ENCODE assay signal across 8 mouse cellular contexts in genomic region chr14:105295820-105296582, GRCm38 (mm10). TPM values are rescaled to one million over a fixed set of nuclear protein-coding genes. Genes with fewer than 3 reads are reported as not detected.
DNase-seq lines count a peak whose midpoint lies in the region; ATAC-seq and TF ChIP-seq lines count a peak whose summit lies in the region.

No protein-coding gene starts in this region.

- peak; percentile 23 to 80 for DNase-seq in cerebellum, postnatal 10 days
- DNase-seq in cerebellum, postnatal 36 days, result no peak
- peak; percentile 91 for DNase-seq in lung, embryonic 14.5 days
- DNase-seq in lung, postnatal 4 days, result no peak
- no peak for DNase-seq in frontal cortex, postnatal 14 days (ENCODE audit: low spot score in 2 of 2)
- no peak for DNase-seq in natural killer cell, adult 2 months (ENCODE audit: low spot score in 2 of 2)

- H3K4me3 ChIP-seq in lung, embryonic 14.5 days (ENCODE audit: low read depth, low read length), result no peak overlapping the region
- no peak overlapping the region for H3K4me3 ChIP-seq in forebrain, embryonic 15.5 days
- H3K4me3 ChIP-seq in midbrain, embryonic 16.5 days (ENCODE audit: low read depth, low read length), result no peak overlapping the region

- H3K27ac ChIP-seq in lung, embryonic 14.5 days (ENCODE audit: low read depth), result no peak overlapping the region
- H3K27ac ChIP-seq in forebrain, embryonic 15.5 days (replicated peaks), result no peak overlapping the region
- no peak overlapping the region for H3K27ac ChIP-seq in midbrain, embryonic 16.5 days (ENCODE audit: low read length)

- H3K27me3 ChIP-seq in lung, embryonic 14.5 days (ENCODE audit: insufficient read depth, low read length), result no peaks in the 10 kb centered on the region
- H3K27me3 ChIP-seq in forebrain, embryonic 15.5 days, result no peaks in the 10 kb centered on the region
- H3K27me3 ChIP-seq in midbrain, embryonic 16.5 days (ENCODE audit: control insufficient read depth, insufficient read depth, low read depth, low read length), result no peaks in the 10 kb centered on the region

- peak; percentile 57 for TF ChIP-seq CTCF in lung, embryonic 14.5 days (IDR thresholded peaks at IDR 0.05; ENCODE audit: low read depth)

- peaks cover 30% of the 10 kb centered on the region for H3K36me3 ChIP-seq in lung, embryonic 14.5 days (ENCODE audit: insufficient read depth)
- H3K36me3 ChIP-seq in forebrain, embryonic 15.5 days, result peaks cover 15% of the 10 kb centered on the region
- H3K36me3 ChIP-seq in midbrain, embryonic 16.5 days (ENCODE audit: control insufficient read depth, insufficient read depth, low read length), result peaks cover 8% of the 10 kb centered on the region

- WGBS in lung, embryonic 14.5 days, result 51% methylated on average over 6 of the region's 6 CpGs
- 64% methylated on average over 6 of the region's 6 CpGs for WGBS in forebrain, embryonic 15.5 days
- 66% methylated on average over 6 of the region's 6 CpGs for WGBS in midbrain, embryonic 16.5 days

- no peaks in the 10 kb centered on the region for H3K9me3 ChIP-seq in lung, embryonic 14.5 days (ENCODE audit: low read depth, low read length)
- no peaks in the 10 kb centered on the region for H3K9me3 ChIP-seq in forebrain, embryonic 15.5 days
- no peaks in the 10 kb centered on the region for H3K9me3 ChIP-seq in midbrain, embryonic 16.5 days (replicated peaks; ENCODE audit: control insufficient read depth, low read length, poor library complexity, severe bottlenecking)

- no peak overlapping the region for H3K9ac ChIP-seq in lung, embryonic 14.5 days
- H3K9ac ChIP-seq in forebrain, embryonic 15.5 days (replicated peaks), result no peak overlapping the region
- no peak overlapping the region for H3K9ac ChIP-seq in midbrain, embryonic 16.5 days (ENCODE audit: low read depth, low read length)

- peak; percentile 71; the same call in 1 of the 2 replicates for ATAC-seq in lung, embryonic 14.5 days (ENCODE audit: insufficient read depth)
- ATAC-seq in forebrain, embryonic 15.5 days (replicated peaks), result peak; percentile 80
- ATAC-seq in midbrain, embryonic 16.5 days, result peak; percentile 63; the same call in 1 of the 2 replicates

- no peaks in the 10 kb centered on the region for H3K4me1 ChIP-seq in lung, embryonic 14.5 days (ENCODE audit: insufficient read depth)
- H3K4me1 ChIP-seq in forebrain, embryonic 15.5 days, result no peaks in the 10 kb centered on the region
- H3K4me1 ChIP-seq in midbrain, embryonic 16.5 days (ENCODE audit: control insufficient read depth, insufficient read depth, low read length), result no peaks in the 10 kb centered on the region

- no peak overlapping the region for H3K4me2 ChIP-seq in lung, embryonic 14.5 days
- no peak overlapping the region for H3K4me2 ChIP-seq in forebrain, embryonic 15.5 days (replicated peaks)
- no peak overlapping the region for H3K4me2 ChIP-seq in midbrain, embryonic 16.5 days (ENCODE audit: low read length)

RNA-seq across cellular contexts. Expression of gene Ndfip2, which starts 37.6 kb away (rescaled TPM):
- polyA plus RNA-seq in lung, embryonic 14.5 days (2014; fragmentation: Nextera tagmentation; extraction: Ambion mirVana), result 60.3 and 63.8 TPM in 2 replicates
- 76.0 and 83.9 TPM in 2 replicates for polyA plus RNA-seq in forebrain, embryonic 15.5 days (2015; fragmentation: Nextera tagmentation; extraction: Ambion mirVana)
- polyA plus RNA-seq in midbrain, embryonic 16.5 days (2015; fragmentation: Nextera tagmentation; extraction: Ambion mirVana), result 106 and 109 TPM in 2 replicates

Comparison
In these comparisons a context has a peak if more than half of its experiments do, and no peak if none do; other contexts are left out.
1. DNase-seq: peak in cerebellum, postnatal 10 days (2 of 2) and lung, embryonic 14.5 days (single experiment); none in cerebellum, postnatal 36 days (0 of 2), lung, postnatal 4 days (0 of 2), frontal cortex, postnatal 14 days (0 of 2) and natural killer cell, adult 2 months (0 of 2).
2. Peak in every context shown above with its lines, with median percentiles within 50 percentile points of each other: ATAC-seq.